Mouse (Mus musculus) small intestine, adult 2 months (tissue): Measurements from ENCODE around the gene Fam53b.

Experiments
- CTCF ChIP-seq: fragments of 200-500 bp; IDR thresholded peaks from 2 replicates; pipeline ENCODE4 v1.5.1; 2012; ENCODE audit warnings: low read depth, mild to moderate bottlenecking, control low read depth, inconsistent platforms, low read length, moderate library complexity, mixed read lengths; ENCODE audit not compliant: insufficient replicate concordance, insufficient read length; ENCODE audit errors: extremely low read depth
- POLR2A ChIP-seq: fragments of 200-500 bp; IDR thresholded peaks from 2 replicates; pipeline ENCODE4 v1.6.1; 2012; ENCODE audit warnings: low read depth, mild to moderate bottlenecking, control low read depth, inconsistent platforms, low read length, moderate library complexity

DNA sequence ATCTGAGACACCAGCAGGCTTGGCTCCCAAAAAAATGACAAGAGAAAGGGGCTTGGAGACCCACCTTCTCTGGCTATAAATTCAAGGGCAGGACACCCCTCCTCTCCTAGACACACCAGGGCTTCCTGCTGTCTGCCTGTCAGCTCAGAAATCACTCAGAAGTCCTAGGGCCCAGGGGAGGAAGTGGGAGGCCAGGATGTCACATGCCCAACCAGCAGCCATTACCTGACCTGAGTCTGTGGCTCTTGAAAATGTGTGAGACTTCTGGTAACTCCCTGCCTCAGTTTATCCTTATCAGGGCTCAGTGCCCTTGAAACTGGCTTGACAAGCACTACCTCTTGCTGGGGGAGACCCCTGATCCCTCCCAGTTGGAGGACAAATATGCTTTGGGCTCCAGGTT lies 114.0 kb downstream of the Fam53b start:
- TF ChIP-seq CTCF = no peak
- no peak for TF ChIP-seq POLR2A
